Mouse (Mus musculus): ENCODE data around the gene Camk1.
"Not testable (repeated sequence)": the region's sequence is repeated elsewhere in the genome, so short reads cannot be mapped to it uniquely, and the experiment has no call there.

Gene Camk1

GRCm38 (mm10) chr6:113361476-113361875 is 17.7 kb upstream of the Camk1 start:
- DNase-seq (ENCODE audit: low spot score in 2 of 2) = no peak

- no peak for DNase-seq (ENCODE audit: low spot score in 2 of 2)
Measured at GRCm38 (mm10) chr6:113353696-113354095, 9.9 kb upstream of the Camk1 start.

- no peak for DNase-seq (ENCODE audit: low spot score in 2 of 2)
Measured at GRCm38 (mm10) chr6:113352820-113353219, 9.0 kb upstream of the Camk1 start.

GRCm38 (mm10) chr6:113351653-113352052 is 7.9 kb upstream of the Camk1 start:
- DNase-seq (ENCODE audit: low spot score in 2 of 2) = no peak

GRCm38 (mm10) chr6:113351161-113351560 is 7.4 kb upstream of the Camk1 start:
- no peak for DNase-seq (ENCODE audit: low spot score in 2 of 2)

- DNase-seq (ENCODE audit: low spot score in 2 of 2) = no peak
Measured at GRCm38 (mm10) chr6:113350538-113350937, 6.8 kb upstream of the Camk1 start.

GRCm38 (mm10) chr6:113346897-113347296 is 3.1 kb upstream of the Camk1 start:
- DNase-seq (ENCODE audit: low spot score in 2 of 2) = no peak

GRCm38 (mm10) chr6:113344321-113344720 is 537 bp upstream of the Camk1 start:
- peak in 1 of 2 experiments; percentile 48 for DNase-seq (ENCODE audit: low spot score in 2 of 2)

- DNase-seq (ENCODE audit: low spot score in 2 of 2) = no peak
Measured at GRCm38 (mm10) chr6:113342297-113342696, 1.5 kb downstream of the Camk1 start.

- no peak for DNase-seq (ENCODE audit: low spot score in 2 of 2)
Measured at GRCm38 (mm10) chr6:113341574-113341973, 2.2 kb downstream of the Camk1 start.

GRCm38 (mm10) chr6:113336852-113337620 is 6.7 kb downstream of the Camk1 start:
- DNase-seq (ENCODE audit: low spot score in 2 of 2) = no peak

GRCm38 (mm10) chr6:113334216-113334615 is 9.6 kb downstream of the Camk1 start:
- DNase-seq (ENCODE audit: low spot score in 2 of 2) = no peak

GRCm38 (mm10) chr6:113333137-113333950 is 10.4 kb downstream of the Camk1 start:
- DNase-seq (ENCODE audit: low spot score in 2 of 2) = peak in 1 of 2 experiments; percentile 49

GRCm38 (mm10) chr6:113332734-113333133 is 11.1 kb downstream of the Camk1 start:
- not testable (repeated sequence) for DNase-seq (ENCODE audit: low spot score in 2 of 2)

GRCm38 (mm10) chr6:113331721-113332120 is 12.1 kb downstream of the Camk1 start:
- no peak for DNase-seq (ENCODE audit: low spot score in 2 of 2)

GRCm38 (mm10) chr6:113330547-113330946 is 13.2 kb downstream of the Camk1 start:
- DNase-seq (ENCODE audit: low spot score in 2 of 2) = no peak

GRCm38 (mm10) chr6:113329396-113329795 is 14.4 kb downstream of the Camk1 start:
- DNase-seq (ENCODE audit: low spot score in 2 of 2) = no peak

GRCm38 (mm10) chr6:113326533-113327315 is 17.1 kb downstream of the Camk1 start, which contains the start of gene Ogg1:
Ogg1 (plus strand) TSS chr6:113326972.
- peak; percentile 93 to 95 for DNase-seq (ENCODE audit: low spot score in 2 of 2)

GRCm38 (mm10) chr6:113315972-113316371 is 27.8 kb downstream of the Camk1 start:
- DNase-seq (ENCODE audit: low spot score in 2 of 2) = no peak

GRCm38 (mm10) chr6:113308141-113308540 is 35.6 kb downstream of the Camk1 start:
- DNase-seq (ENCODE audit: low spot score in 2 of 2) = peak in 1 of 2 experiments; percentile 84

- DNase-seq (ENCODE audit: low spot score in 2 of 2) = peak in 1 of 2 experiments; percentile 43
Measured at GRCm38 (mm10) chr6:113307481-113308121, 36.2 kb downstream of the Camk1 start.

All from cerebellum, postnatal 4 days (tissue).